Mouse (Mus musculus) layer of hippocampus, postnatal 36 days (tissue): ENCODE measurements around the gene Olfr895. TPM values are rescaled to one million over a fixed set of nuclear protein-coding genes. Genes with fewer than 3 reads are reported as not detected.

ENCODE experiments used
- DNase-seq, 2 experiments: peaks; one replicate each; pipeline ENCODE4 v3.0.0; 2022
- total RNA-seq, 2 experiments: library from RNA; stranded (reverse); gene quantifications; 2 replicates each; pipeline ENCODE4 v1.2.3; 2021

The Olfr895 gene
- total RNA-seq = not detected

DNA sequence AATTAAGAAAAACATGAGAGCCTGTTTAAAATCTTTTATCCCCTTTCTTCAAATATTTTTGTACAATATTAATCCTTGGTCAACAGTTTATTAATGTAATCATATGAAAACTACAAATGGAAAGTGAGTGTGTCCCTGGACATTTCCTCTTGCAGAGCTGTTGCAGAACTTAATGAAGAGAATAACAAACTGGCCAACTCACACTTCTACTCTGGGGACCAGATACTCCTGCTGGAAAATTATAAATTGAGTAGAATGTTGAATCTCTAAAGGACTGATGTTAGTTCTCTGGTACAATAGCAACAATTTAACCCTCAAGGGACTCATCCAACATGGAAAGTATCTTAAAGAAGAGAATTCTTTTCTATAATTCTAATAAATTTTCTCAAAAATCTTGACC is at the start of gene Olfr895:
Gene Olfr895, plus strand, starts transcription at position 301 of the 400 bp plus-strand sequence.
- no peak for DNase-seq

GRCm38 (mm10) chr9:38252474-38252873 is 15.2 kb upstream of the Olfr895 start, which contains the start of gene Olfr143:
TSS of gene Olfr143 (plus strand) at chr9:38252774.
- DNase-seq = no peak

DNA sequence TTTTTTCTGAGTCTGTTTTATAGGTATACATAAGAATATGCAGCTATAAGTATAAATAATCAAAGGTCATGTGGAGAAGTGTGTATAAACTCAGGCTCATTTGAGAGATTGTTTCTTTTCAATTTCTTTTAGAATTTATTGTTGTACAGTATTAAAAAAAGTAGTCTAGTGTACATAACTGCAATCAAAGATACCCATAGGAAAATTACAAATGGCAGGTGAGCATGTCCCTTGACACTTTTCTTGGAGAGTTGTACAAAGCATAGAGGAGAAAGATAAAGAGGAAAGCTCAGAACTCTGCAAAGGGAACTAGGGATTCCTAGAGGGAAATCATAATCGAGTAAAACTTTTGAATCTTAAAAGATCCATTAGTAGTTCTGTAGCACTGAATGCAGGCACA is 23.2 kb downstream of the Olfr895 start, which contains the start of gene Olfr896-ps1:
Gene Olfr896-ps1, plus strand, starts transcription at position 301 of the 400 bp plus-strand sequence.
- no peak for DNase-seq

Other genes starting within 250 kb of the Olfr895 start
- not detected for gene Olfr883, start 242.0 kb upstream of the Olfr895 start, total RNA-seq
- gene Olfr884, start 221.3 kb upstream of the Olfr895 start, total RNA-seq = not detected
- not detected for gene Olfr885, start 206.5 kb upstream of the Olfr895 start, total RNA-seq
- not detected for gene Olfr887, start 183.8 kb upstream of the Olfr895 start, total RNA-seq
- not detected for gene Olfr888, start 159.7 kb upstream of the Olfr895 start, total RNA-seq
- not detected for gene Olfr889, start 152.7 kb upstream of the Olfr895 start, total RNA-seq
- not detected for gene Olfr890, start 125.3 kb upstream of the Olfr895 start, total RNA-seq
- not detected for gene Olfr891, start 87.0 kb upstream of the Olfr895 start, total RNA-seq
- not detected for gene Olfr893, start 59.5 kb upstream of the Olfr895 start, total RNA-seq
- not detected for gene Olfr894, start 49.8 kb upstream of the Olfr895 start, total RNA-seq
- not detected for gene Olfr143, start 15.1 kb upstream of the Olfr895 start, total RNA-seq
- not detected for gene Olfr896-ps1, start 23.3 kb downstream of the Olfr895 start, total RNA-seq
- gene Olfr25, start 61.2 kb downstream of the Olfr895 start, total RNA-seq = not detected
- gene Olfr898, start 80.6 kb downstream of the Olfr895 start, total RNA-seq = not detected
- gene Olfr250, start 99.0 kb downstream of the Olfr895 start, total RNA-seq = not detected
- gene Olfr251, start 109.2 kb downstream of the Olfr895 start, total RNA-seq = not detected
- not detected for gene Olfr147, start 133.8 kb downstream of the Olfr895 start, total RNA-seq
- gene Olfr901, start 161.6 kb downstream of the Olfr895 start, total RNA-seq = not detected
- not detected for gene Olfr902, start 179.8 kb downstream of the Olfr895 start, total RNA-seq
- not detected for gene Olfr904, start 195.3 kb downstream of the Olfr895 start, total RNA-seq
- not detected for gene Olfr905, start 203.3 kb downstream of the Olfr895 start, total RNA-seq
- not detected for gene Olfr906, start 219.2 kb downstream of the Olfr895 start, total RNA-seq
- not detected for gene Olfr907, start 227.9 kb downstream of the Olfr895 start, total RNA-seq